10 mouse cellular contexts compared by ENCODE assay signal in genomic region chr7:80121083-80121482, GRCm38 (mm10). TPM values are rescaled to one million over a fixed set of nuclear protein-coding genes. Genes with fewer than 3 reads are reported as not detected.
A peak's percentile ranks its signal among the peaks of the same experiment; 100 is the strongest.
DNase-seq lines count a peak whose midpoint lies in the region; ATAC-seq and TF ChIP-seq lines count a peak whose summit lies in the region.
"Had no signal": no experiment of that assay in that cellular context is flagged by ENCODE, and none has a peak within 500 bp of the region (broad histone marks: within the 10 kb centered on the region; RNA-seq: fewer than 3 reads in every experiment).

No protein-coding gene starts in this region.

- peak; percentile 14 for DNase-seq in forebrain, embryonic 14.5 days (ENCODE audit: low spot score)
- DNase-seq in MN1 (ENCODE audit: low spot score) = peak; percentile 32
- DNase-seq in liver, postnatal 0 days = peak; percentile 53
- no peak for DNase-seq in layer of hippocampus, adult 2 months (ENCODE audit: low spot score in 2 of 2)
- no peak for DNase-seq in embryo, embryonic 10 days (ENCODE audit: low spot score)
- DNase-seq in left cerebral cortex, postnatal 10 days (ENCODE audit: extremely low spot score in 1 of 2, low spot score in 2 of 2) = no peak
- DNase-seq: forebrain, postnatal 0 days had no signal

- no peak overlapping the region for H3K4me3 ChIP-seq in forebrain, embryonic 14.5 days (ENCODE audit: low read depth, low read length)
- H3K4me3 ChIP-seq in forebrain, embryonic 15.5 days = no peak overlapping the region
- no peak overlapping the region for H3K4me3 ChIP-seq in heart, embryonic 15.5 days
- H3K4me3 ChIP-seq in liver, postnatal 0 days (ENCODE audit: low read depth, low read length) = no peak overlapping the region
- no peak overlapping the region for H3K4me3 ChIP-seq in layer of hippocampus, adult 2 months
- H3K4me3 ChIP-seq: limb, embryonic 12.5 days had no signal

- WGBS in forebrain, embryonic 14.5 days = 68% methylated on average over 5 of the region's 5 CpGs
- WGBS in forebrain, embryonic 15.5 days = 65% methylated on average over 5 of the region's 5 CpGs
- WGBS in heart, embryonic 15.5 days = 25% methylated on average over 5 of the region's 5 CpGs
- 59% methylated on average over 5 of the region's 5 CpGs for whole genome bisulfite sequencing in liver, postnatal 0 days (ENCODE audit: insufficient replicate concordance)

- H3K9ac ChIP-seq in forebrain, embryonic 14.5 days (ENCODE audit: low read length) = no peak overlapping the region
- no peak overlapping the region for H3K9ac ChIP-seq in forebrain, embryonic 15.5 days (replicated peaks)
- no peak overlapping the region for H3K9ac ChIP-seq in heart, embryonic 15.5 days
- no peak overlapping the region for H3K9ac ChIP-seq in liver, postnatal 0 days (replicated peaks)
- H3K9ac ChIP-seq: forebrain, postnatal 0 days; limb, embryonic 12.5 days had no signal

- TF ChIP-seq CTCF in liver, postnatal 0 days (IDR thresholded peaks at IDR 0.05; ENCODE audit: low read depth) = no peak
- TF ChIP-seq CTCF in layer of hippocampus, adult 2 months (conservative IDR thresholded peaks at IDR 0.05) = no peak

- no peak overlapping the region for H3K27ac ChIP-seq in forebrain, embryonic 14.5 days (ENCODE audit: low read depth, low read length)
- no peak overlapping the region for H3K27ac ChIP-seq in forebrain, embryonic 15.5 days (replicated peaks)
- H3K27ac ChIP-seq in heart, embryonic 15.5 days = peak overlapping the region; percentile 89
- peak overlapping the region; percentile 84 for H3K27ac ChIP-seq in liver, postnatal 0 days (ENCODE audit: low read depth)
- H3K27ac ChIP-seq in layer of hippocampus, adult 2 months = no peak overlapping the region
- H3K27ac ChIP-seq: limb, embryonic 12.5 days had no signal

- 0 out of 2 replicates have a peak, but pooled peaks cover under 1% of the 10 kb centered on the region for H3K4me1 ChIP-seq in forebrain, embryonic 14.5 days (ENCODE audit: control insufficient read depth, insufficient read depth, low read length)
- peaks cover 3% of the 10 kb centered on the region for H3K4me1 ChIP-seq in forebrain, embryonic 15.5 days
- H3K4me1 ChIP-seq in heart, embryonic 15.5 days (replicated peaks) = peaks cover 55% of the 10 kb centered on the region
- peaks cover 37% of the 10 kb centered on the region for H3K4me1 ChIP-seq in liver, postnatal 0 days (ENCODE audit: insufficient read depth)

- H3K36me3 ChIP-seq in forebrain, embryonic 14.5 days (ENCODE audit: control insufficient read depth, insufficient read depth, low read length) = no peaks in the 10 kb centered on the region
- no peaks in the 10 kb centered on the region for H3K36me3 ChIP-seq in forebrain, embryonic 15.5 days
- no peaks in the 10 kb centered on the region for H3K36me3 ChIP-seq in heart, embryonic 15.5 days
- no peaks in the 10 kb centered on the region for H3K36me3 ChIP-seq in liver, postnatal 0 days (replicated peaks; ENCODE audit: insufficient read depth, low read length)
- H3K36me3 ChIP-seq: limb, embryonic 12.5 days had no signal

- no peaks in the 10 kb centered on the region for H3K9me3 ChIP-seq in forebrain, embryonic 14.5 days (replicated peaks; ENCODE audit: control insufficient read depth, low read length)
- H3K9me3 ChIP-seq in forebrain, embryonic 15.5 days = no peaks in the 10 kb centered on the region
- H3K9me3 ChIP-seq in heart, embryonic 15.5 days (replicated peaks) = no peaks in the 10 kb centered on the region
- H3K9me3 ChIP-seq in liver, postnatal 0 days (ENCODE audit: low read length) = no peaks in the 10 kb centered on the region
- H3K9me3 ChIP-seq: limb, embryonic 12.5 days had no signal

- no peaks in the 10 kb centered on the region for H3K27me3 ChIP-seq in forebrain, embryonic 14.5 days (replicated peaks; ENCODE audit: control insufficient read depth, insufficient read depth, low read length)
- no peaks in the 10 kb centered on the region for H3K27me3 ChIP-seq in forebrain, embryonic 15.5 days
- H3K27me3 ChIP-seq in heart, embryonic 15.5 days = no peaks in the 10 kb centered on the region
- H3K27me3 ChIP-seq in liver, postnatal 0 days (ENCODE audit: insufficient read depth, low read length) = no peaks in the 10 kb centered on the region
- H3K27me3 ChIP-seq: limb, embryonic 12.5 days had no signal

- intact Hi-C loops in left cerebral cortex, postnatal 10 days (cut with DNase I) = no loop called here

- peak; percentile 84 for TF ChIP-seq EP300 in liver, postnatal 0 days (IDR thresholded peaks at IDR 0.05; ENCODE audit: low read depth)

- no peak overlapping the region for H3K4me2 ChIP-seq in forebrain, embryonic 14.5 days (ENCODE audit: low read length)
- H3K4me2 ChIP-seq in forebrain, embryonic 15.5 days (replicated peaks) = no peak overlapping the region
- H3K4me2 ChIP-seq in heart, embryonic 15.5 days = no peak overlapping the region
- no peak overlapping the region for H3K4me2 ChIP-seq in liver, postnatal 0 days (ENCODE audit: low read depth, low read length)
- H3K4me2 ChIP-seq: limb, embryonic 12.5 days had no signal

- no peak for ATAC-seq in forebrain, embryonic 14.5 days
- ATAC-seq in forebrain, embryonic 15.5 days (replicated peaks) = no peak
- ATAC-seq in heart, embryonic 15.5 days (replicated peaks; ENCODE audit: insufficient number of reproducible peaks, insufficient read depth, low FRiP score, low read depth) = peak; percentile 92
- ATAC-seq in liver, postnatal 0 days = peak; percentile 92
- ATAC-seq: forebrain, postnatal 0 days had no signal

RNA-seq across cellular contexts. Expression of gene Idh2, which starts 5.9 kb away (rescaled TPM):
- 315 and 338 TPM in 2 replicates for polyA plus RNA-seq in forebrain, embryonic 14.5 days (2014; fragmentation: Nextera tagmentation; extraction: Ambion mirVana)
- 299 and 300 TPM in 2 replicates for polyA plus RNA-seq in forebrain, embryonic 15.5 days (2015; fragmentation: Nextera tagmentation; extraction: Ambion mirVana)
- 2,234 and 2,284 TPM in 2 replicates for polyA plus RNA-seq in heart, embryonic 15.5 days (2015; fragmentation: Nextera tagmentation; extraction: Ambion mirVana)
- 183 and 184 TPM in 2 replicates for polyA plus RNA-seq in liver, postnatal 0 days (2015; fragmentation: Nextera tagmentation; extraction: Ambion mirVana)
- 10 to 100 TPM; 63.8 to 69.8 TPM for total RNA-seq in layer of hippocampus, adult 2 months (2021)
- 10 to 100 TPM; 44.8 to 45.6 TPM for total RNA-seq in left cerebral cortex, postnatal 10 days (2021)

Comparison
In these comparisons a context has a peak if more than half of its experiments do, and no peak if none do; other contexts are left out.
1. ATAC-seq: peak in heart, embryonic 15.5 days (single experiment) and liver, postnatal 0 days (single experiment); none in forebrain, embryonic 14.5 days (single experiment) and forebrain, embryonic 15.5 days (single experiment).
2. DNase-seq: peak in forebrain, embryonic 14.5 days (single experiment), MN1 (single experiment) and liver, postnatal 0 days (single experiment); none in layer of hippocampus, adult 2 months (0 of 2), embryo, embryonic 10 days (single experiment) and left cerebral cortex, postnatal 10 days (0 of 2).
3. H3K27ac ChIP-seq: peak in heart, embryonic 15.5 days (single experiment) and liver, postnatal 0 days (single experiment); none in forebrain, embryonic 14.5 days (single experiment), forebrain, embryonic 15.5 days (single experiment) and layer of hippocampus, adult 2 months (single experiment).